Mouse (Mus musculus) bone marrow, adult 2 months (tissue): ENCODE results near the gene Susd6. TPM values are rescaled to one million over a fixed set of nuclear protein-coding genes. Genes with fewer than 3 reads are reported as not detected.

ENCODE experiments used
- H3K27ac ChIP-seq: fragments of 200-500 bp; 2 replicates; pipeline ENCODE4 v1.5.1; 2012; ENCODE audit warnings: low read depth, mild to moderate bottlenecking, control low read depth, inconsistent platforms, low read length; ENCODE audit not compliant: control insufficient read depth, poor library complexity, insufficient read depth
- H3K4me1 ChIP-seq: fragments of 200-500 bp; 2 replicates; pipeline ENCODE4 v1.6.1; 2011; ENCODE audit warnings: low read length; ENCODE audit not compliant: control insufficient read depth, insufficient read depth
- H3K4me3 ChIP-seq: fragments of 200-500 bp; replicated peaks from 2 replicates; pipeline ENCODE3; 2011; ENCODE audit warnings: mild to moderate bottlenecking, low read depth, low read length, control low read depth; ENCODE audit not compliant: control insufficient read depth
- CTCF ChIP-seq: fragments of 200-500 bp; IDR thresholded peaks from 2 replicates; pipeline ENCODE4 v1.5.1; 2011; ENCODE audit warnings: low read length, control low read depth; ENCODE audit not compliant: control insufficient read depth, insufficient read depth
- POLR2A ChIP-seq: fragments of 200-500 bp; IDR thresholded peaks from 2 replicates; pipeline ENCODE4 v1.6.1; 2011; ENCODE audit warnings: low read depth, mild to moderate bottlenecking, control low read depth, low read length, borderline replicate concordance; ENCODE audit not compliant: control insufficient read depth
- WGBS: fragments of 180-500 bp; shearing (Covaris S2); methylation state at CpG from one replicate; pipeline ENCODE4 v1.1.7; 2018; 5-methylcytosine and 5-hydroxymethylcytosine counted together
- polyA plus RNA-seq: library from polyadenylated mRNA; stranded (reverse); fragments of >200 nt; gene quantifications from 2 replicates; pipeline ENCODE4 v1.2.4, GENCODE M21; 2011; ENCODE audit warnings: low replicate concordance; ENCODE audit not compliant: missing spikeins, insufficient read depth, insufficient read length

The Susd6 gene
- 10.0 and 17.3 TPM in 2 replicates for polyA plus RNA-seq

DNA sequence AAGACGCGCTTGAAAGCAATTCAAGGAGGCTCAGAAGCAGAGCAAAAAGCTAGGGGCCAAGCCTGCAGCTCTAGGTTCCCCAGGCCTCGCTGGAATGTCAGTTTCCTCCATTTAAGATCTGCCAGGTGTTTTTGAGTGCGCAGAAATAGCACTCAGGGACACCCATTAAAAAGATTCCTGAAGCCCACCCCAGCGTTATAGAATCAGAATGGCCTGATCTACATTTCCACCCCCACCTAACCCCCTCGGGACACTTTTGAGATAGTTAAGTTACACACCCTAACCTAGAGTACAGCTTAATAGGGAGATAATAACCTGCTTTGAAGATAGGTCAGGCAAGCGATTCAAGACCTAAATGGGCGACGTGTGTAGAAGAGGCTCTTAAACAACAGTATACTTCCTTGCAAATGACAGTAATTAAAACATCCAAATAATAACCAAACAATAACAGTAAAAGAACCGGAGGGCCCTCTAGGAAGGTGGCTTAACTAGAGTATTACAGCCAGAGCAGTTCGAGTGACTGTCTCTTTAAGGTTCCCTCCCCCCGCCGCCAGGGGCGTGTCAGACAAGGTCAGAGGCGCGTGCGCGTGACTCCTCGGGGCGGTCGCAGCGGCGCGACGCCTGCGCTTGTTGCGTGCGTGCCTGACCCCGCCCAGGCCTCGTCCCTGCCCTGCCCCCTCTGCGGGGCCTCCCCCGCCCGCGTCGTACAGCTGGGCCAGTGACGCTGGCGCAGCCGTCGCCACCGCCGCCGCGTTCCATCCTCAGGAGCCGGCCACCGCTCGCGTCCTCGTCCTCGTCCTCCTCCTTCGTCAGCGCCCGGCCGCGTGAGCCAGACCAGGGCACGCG, at the start of gene Susd6:
Gene Susd6 (plus strand): TSS at position 662 of the 846 bp plus-strand sequence.
- Histone ChIP-seq H3K4me3 (peak within 1 kb of the TSS; percentile 96), H3K4me1 (peaks cover 1% of the 10 kb centered on the region), H3K27ac (peak within 1 kb of the TSS; percentile 100)
- 7% methylated on average over 56 of the region's 56 CpGs for whole genome bisulfite sequencing
- TF ChIP-seq CTCF (peak; percentile 31; the same call in 1 of the 2 replicates), POLR2A (peak; percentile 99)

GRCm38 (mm10) chr12:80744614-80745013, 45.7 kb upstream of the Susd6 start:
- TF ChIP-seq CTCF (no peak), POLR2A (no peak)
- H3K4me1 ChIP-seq = no peaks in the 10 kb centered on the region
- WGBS = 81% methylated on average over 1 of the region's 1 CpGs
- no peak overlapping the region for H3K4me3 ChIP-seq
- no peak overlapping the region for H3K27ac ChIP-seq

DNA sequence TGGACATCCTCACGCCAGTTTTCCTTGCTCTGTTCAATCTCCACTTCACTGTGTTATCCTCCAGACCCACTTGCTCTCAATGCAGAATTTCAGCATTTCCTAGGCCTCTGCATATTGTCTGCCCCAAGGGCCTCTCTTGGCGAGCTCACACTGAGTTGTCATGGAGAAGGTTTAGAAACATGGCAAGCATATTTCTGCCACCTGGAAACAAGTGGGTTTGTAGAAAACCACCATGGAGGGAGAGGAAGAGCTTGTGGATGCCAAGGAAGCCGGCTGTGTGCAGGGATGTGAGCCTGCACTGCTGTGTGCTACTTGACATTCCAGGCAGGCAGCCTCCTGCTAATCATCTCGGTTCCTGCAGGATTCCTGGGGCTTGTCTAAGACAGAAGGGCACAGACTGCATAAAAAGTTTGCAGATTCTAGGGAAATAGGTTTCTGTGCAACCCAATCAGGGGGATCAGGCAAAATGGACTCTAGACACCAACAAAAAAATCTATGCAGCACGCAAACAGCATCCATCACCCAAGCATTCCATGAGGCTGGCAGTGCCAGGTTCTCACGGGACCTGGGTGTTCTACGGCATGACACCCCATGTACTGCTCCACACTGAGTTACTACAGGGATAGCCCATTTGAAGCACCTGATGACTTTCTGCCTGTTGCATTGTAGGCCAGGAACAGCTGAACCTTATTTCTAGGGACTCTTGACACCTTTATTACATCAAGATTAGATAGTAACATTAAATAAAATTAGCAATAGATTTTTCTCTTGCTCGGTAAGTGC, 44.1 kb upstream of the Susd6 start:
- Histone ChIP-seq H3K27ac (no peak overlapping the region), H3K4me1 (no peaks in the 10 kb centered on the region), H3K4me3 (no peak overlapping the region)
- TF ChIP-seq CTCF = no peak
- TF ChIP-seq POLR2A = no peak
- 68% methylated on average over 8 of the region's 8 CpGs for WGBS

DNA sequence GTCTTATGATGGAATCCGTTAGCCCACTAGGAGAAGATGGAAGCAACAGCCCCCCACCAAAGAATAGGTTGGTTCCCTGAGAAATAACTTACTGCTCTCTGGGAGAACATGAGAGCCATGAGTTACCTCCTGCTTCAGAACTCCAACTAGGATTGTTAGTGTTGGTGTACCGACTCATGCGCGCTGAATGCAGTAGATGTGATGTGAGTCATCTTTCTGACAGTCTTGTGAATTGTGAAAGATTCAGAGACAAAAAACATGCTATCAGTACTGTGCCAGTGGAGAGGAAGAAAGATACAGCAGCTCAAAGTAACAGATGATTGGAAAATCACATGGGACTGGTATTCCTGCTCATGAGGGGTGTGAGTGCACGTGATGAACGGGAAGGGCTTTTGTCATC, 38.8 kb upstream of the Susd6 start:
- H3K27ac ChIP-seq = no peak overlapping the region
- H3K4me3 ChIP-seq = no peak overlapping the region
- no peaks in the 10 kb centered on the region for H3K4me1 ChIP-seq
- TF ChIP-seq POLR2A = no peak
- TF ChIP-seq CTCF = no peak
- 79% methylated on average over 6 of the region's 6 CpGs for WGBS

DNA sequence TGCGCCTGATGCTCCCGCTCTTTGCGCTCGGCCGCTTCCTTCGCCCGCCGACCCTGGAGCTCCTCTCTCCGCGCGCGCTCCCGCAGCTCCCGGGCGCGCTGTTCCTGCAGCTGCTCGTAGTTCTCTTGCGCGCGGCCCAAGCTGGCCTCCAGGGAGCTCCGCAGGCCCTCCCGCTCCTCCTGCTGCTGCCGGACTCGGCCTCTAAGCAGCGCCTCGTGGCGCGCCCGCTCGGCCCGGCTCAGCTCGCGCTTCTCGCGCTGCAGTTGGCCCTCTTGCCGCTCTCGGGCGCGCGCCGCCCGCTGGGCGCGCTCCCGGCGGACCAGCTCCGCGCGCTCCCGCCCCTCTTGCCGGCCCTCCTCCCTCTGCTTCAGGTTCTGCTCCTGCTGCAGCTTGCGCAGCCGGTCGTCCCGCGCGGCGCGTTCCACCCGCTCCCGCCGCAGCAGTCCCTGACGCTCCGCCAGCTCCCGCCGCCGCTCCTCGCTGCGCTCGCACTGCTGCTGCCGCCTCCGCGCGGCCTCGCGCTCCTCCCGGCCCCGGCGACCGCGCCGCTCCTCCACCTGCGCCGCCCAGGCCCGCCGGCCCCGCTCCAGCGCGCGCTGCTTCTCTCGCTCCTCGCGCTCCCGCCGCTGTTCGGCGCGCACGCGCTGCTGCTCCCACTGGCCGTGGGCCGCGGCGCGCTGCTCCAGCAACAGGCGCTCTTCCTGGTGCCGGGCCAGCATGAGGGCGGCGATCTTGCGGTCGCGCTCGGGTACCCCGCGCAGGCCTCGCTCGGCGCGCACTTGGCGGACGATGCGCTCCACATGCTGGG, 32.4 kb upstream of the Susd6 start:
- under 1% methylated on average over 119 of the region's 122 CpGs for WGBS

DNA sequence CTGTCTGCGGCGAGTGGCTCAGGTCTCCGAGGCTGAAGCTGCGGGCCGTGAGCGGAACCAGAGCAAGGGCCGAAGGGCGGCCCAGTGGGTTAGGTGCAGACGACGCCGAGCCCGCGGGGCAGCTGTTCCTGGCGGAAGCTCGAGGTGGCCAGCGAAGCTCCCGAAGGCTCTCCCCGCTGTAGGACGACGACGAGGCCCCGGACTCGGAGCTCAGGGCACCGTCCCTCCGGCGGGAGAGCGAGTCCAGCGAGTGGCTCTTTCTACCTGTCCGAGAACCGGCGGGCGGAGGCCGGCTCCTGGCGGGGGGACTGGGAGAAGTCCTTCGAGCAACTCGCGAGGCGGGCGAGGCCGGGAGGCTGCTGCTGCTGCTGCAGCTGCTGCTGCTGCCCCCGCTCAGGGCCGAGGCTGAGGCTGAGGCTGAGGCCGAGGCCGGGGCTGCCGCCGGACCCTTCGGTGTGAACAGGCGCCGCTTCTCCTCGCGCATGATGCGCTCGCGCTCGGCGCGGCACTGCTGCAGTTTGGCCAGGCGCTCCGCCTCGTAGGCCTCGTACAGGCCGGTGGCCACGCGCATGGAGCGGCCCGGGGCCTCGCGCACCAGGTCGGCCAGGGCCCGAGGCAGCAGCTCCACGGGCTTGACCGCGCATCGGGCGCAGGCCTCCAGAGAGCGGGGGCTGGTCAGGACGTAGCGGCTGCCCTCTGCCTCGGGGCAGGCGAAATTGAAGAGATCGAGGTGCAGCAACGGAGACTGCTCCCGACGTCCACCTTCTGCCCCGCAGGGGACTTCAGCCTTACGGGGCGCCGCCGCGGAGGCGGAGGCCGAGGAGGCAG, 31.5 kb upstream of the Susd6 start:
- Histone ChIP-seq H3K4me3 (no peak overlapping the region), H3K4me1 (no peaks in the 10 kb centered on the region), H3K27ac (peak overlapping the region; percentile 19; the same call in 1 of the 2 replicates)
- 4% methylated on average over 92 of the region's 92 CpGs for WGBS
- no peak for TF ChIP-seq POLR2A
- no peak for TF ChIP-seq CTCF

More for the DNA sequence above, 32.4 kb upstream of the Susd6 start:
- Histone ChIP-seq H3K27ac (peak overlapping the region; percentile 10; the same call in 1 of the 2 replicates), H3K4me3 (no peak overlapping the region), H3K4me1 (no peaks in the 10 kb centered on the region)
- no peak for TF ChIP-seq POLR2A
- no peak for TF ChIP-seq CTCF

DNA sequence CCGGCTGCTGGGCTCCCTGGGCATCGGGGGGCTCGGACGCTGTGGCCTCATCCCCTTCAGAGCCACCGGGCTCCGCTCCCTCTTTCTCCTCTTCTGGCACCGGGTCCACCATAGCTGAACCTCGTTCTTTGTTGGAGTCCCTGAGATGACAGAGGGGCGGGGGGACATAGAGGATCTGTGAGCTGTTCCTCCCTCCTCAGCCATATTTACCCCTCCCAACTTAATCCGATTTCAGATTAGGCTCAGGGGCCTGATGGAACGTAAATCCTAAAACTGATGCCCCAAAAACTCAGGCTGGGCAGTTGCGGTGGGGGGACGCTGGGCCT, 31.0 kb upstream of the Susd6 start:
- TF ChIP-seq POLR2A = no peak
- no peak for TF ChIP-seq CTCF

More for the DNA sequence above, 31.0 kb upstream of the Susd6 start:
- WGBS = 12% methylated on average over 13 of the region's 13 CpGs
- Histone ChIP-seq H3K4me1 (no peaks in the 10 kb centered on the region), H3K27ac (no peak overlapping the region; the same call in 1 of the 2 replicates), H3K4me3 (no peak overlapping the region)
